7 mouse cellular contexts compared by ENCODE assay signal in the genomic region with DNA sequence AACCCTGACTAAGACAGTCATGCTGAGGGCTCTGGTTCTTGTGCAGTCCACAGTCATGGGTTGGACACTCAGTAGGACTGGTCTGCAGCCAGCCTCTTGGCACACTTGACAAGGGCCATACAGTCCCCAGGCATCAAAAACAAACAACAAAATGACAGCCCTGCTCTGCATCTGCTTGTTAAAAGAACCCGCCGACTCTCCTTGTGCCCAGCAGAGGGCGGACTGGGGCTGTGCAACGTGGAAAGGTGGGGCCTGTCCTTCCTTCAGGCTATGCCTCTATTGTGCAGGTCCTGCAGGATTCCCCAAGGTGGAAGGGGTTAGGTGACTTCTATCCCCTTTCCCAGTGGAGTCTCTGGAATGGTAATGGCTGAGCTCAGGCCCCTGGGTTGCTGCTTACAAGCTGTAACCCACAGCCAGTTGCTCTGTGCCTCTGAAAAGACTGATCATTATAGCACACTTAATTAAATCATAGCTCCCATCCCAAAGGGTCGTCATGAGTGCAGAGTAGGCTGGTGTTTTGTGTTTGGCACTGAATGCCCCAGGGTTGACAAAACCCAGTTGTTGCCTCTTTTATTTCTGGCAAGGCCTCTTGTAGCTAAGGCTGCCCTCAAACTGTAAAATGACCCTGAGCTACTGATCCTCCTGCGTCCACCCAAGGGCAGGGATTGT. TPM values are rescaled to one million over a fixed set of nuclear protein-coding genes. Genes with fewer than 3 reads are reported as not detected.
DNase-seq lines count a peak whose midpoint lies in the region; ATAC-seq lines count a peak whose summit lies in the region.
"Not testable (repeated sequence)": the region's sequence is repeated elsewhere in the genome, so short reads cannot be mapped to it uniquely, and the experiment has no call there.

No protein-coding gene starts in this region.

- H3K9ac ChIP-seq in intestine, embryonic 14.5 days (ENCODE audit: low read length) = not testable (repeated sequence)

- 21% methylated on average over 6 of the region's 6 CpGs for WGBS in intestine, embryonic 14.5 days

- H3K27ac ChIP-seq in intestine, embryonic 14.5 days (ENCODE audit: low read depth) = not testable (repeated sequence)

- peak; percentile 45 for ATAC-seq in intestine, embryonic 14.5 days (replicated peaks; ENCODE audit: low FRiP score, low TSS enrichment, low read depth)
- ATAC-seq in megakaryocyte-erythroid progenitor cell, adult 5-6 weeks (replicated peaks; ENCODE audit: low FRiP score, low TSS enrichment, poor library complexity, severe bottlenecking) = peak; percentile 63

- not testable (repeated sequence) for H3K9me3 ChIP-seq in intestine, embryonic 14.5 days (ENCODE audit: control insufficient read depth, low read length)

- DNase-seq in R1 (ENCODE audit: low read depth, low spot score) = peak; percentile 70
- DNase-seq in cerebellum, postnatal 36 days = peak; percentile 67 to 69
- peak; percentile 26 for DNase-seq in gastrocnemius, adult 18-20 months (ENCODE audit: low spot score)
- DNase-seq in intestine, embryonic 14.5 days (ENCODE audit: low spot score) = peak; percentile 72
- DNase-seq in left cerebral cortex, postnatal 10 days (ENCODE audit: extremely low spot score in 1 of 2, low spot score in 2 of 2) = peak; percentile 56 to 60
- DNase-seq in right cerebral cortex, postnatal 14 days = peak; percentile 64

- H3K36me3 ChIP-seq in intestine, embryonic 14.5 days (ENCODE audit: control insufficient read depth, insufficient read depth, low read length) = not testable (repeated sequence)

- not testable (repeated sequence) for H3K4me1 ChIP-seq in intestine, embryonic 14.5 days (replicated peaks; ENCODE audit: control insufficient read depth, insufficient read depth, low read length)

- not testable (repeated sequence) for H3K4me2 ChIP-seq in intestine, embryonic 14.5 days (ENCODE audit: low read length)

- intact Hi-C loops in left cerebral cortex, postnatal 10 days (cut with DNase I) = loop anchor here (5.0 kb wide), 1 partner anchor 248 kb away; no protein-coding TSS in a partner anchor

- H3K27me3 ChIP-seq in intestine, embryonic 14.5 days (replicated peaks; ENCODE audit: control insufficient read depth, insufficient read depth, low read length) = not testable (repeated sequence)

- H3K4me3 ChIP-seq in intestine, embryonic 14.5 days (ENCODE audit: low read depth, low read length) = not testable (repeated sequence)

RNA-seq across cellular contexts. Expression of a gene that starts 21.7 kb away (rescaled TPM):
- total RNA-seq in gastrocnemius, adult 18-20 months (2021) = 10 to 100 TPM; 47.4 to 51.5 TPM
- 102 and 107 TPM in 2 replicates for polyA plus RNA-seq in intestine, embryonic 14.5 days (2014; fragmentation: Nextera tagmentation; extraction: Ambion mirVana)
- total RNA-seq in left cerebral cortex, postnatal 10 days (2021) = 10 to 100 TPM; 39.0 to 41.6 TPM
- 30.5 and 41.7 TPM in 2 replicates for total RNA-seq in megakaryocyte-erythroid progenitor cell, adult 5-6 weeks (2014; fragmentation: Nextera tagmentation)
- total RNA-seq in megakaryocyte-erythroid progenitor cell, adult 5-6 weeks (2017) = 42.1 and 51.2 TPM in 2 replicates

RNA-seq across cellular contexts. Expression of a gene that starts 28.0 kb away (rescaled TPM):
- total RNA-seq in gastrocnemius, adult 18-20 months (2021) = not detected
- polyA plus RNA-seq in intestine, embryonic 14.5 days (2014; fragmentation: Nextera tagmentation; extraction: Ambion mirVana) = 0.11 TPM in 1 of 2 replicates, not detected in the other
- 10 to 100 TPM; 40.6 to 46.0 TPM for total RNA-seq in left cerebral cortex, postnatal 10 days (2021)
- total RNA-seq in megakaryocyte-erythroid progenitor cell, adult 5-6 weeks (2014; fragmentation: Nextera tagmentation) = not detected in 2 replicates
- not detected in 2 replicates for total RNA-seq in megakaryocyte-erythroid progenitor cell, adult 5-6 weeks (2017)

Comparison
In these comparisons a context has a peak if more than half of its experiments do, and no peak if none do; other contexts are left out.
1. RNA of a gene that starts 28.0 kb away (total RNA-seq): 40.6 to 46.0 TPM in left cerebral cortex, postnatal 10 days; not detected in gastrocnemius, adult 18-20 months and not detected in megakaryocyte-erythroid progenitor cell, adult 5-6 weeks; every median in the first group is over 10 times any median in the second.
2. Peak in every context shown above with its lines, with median percentiles within 50 percentile points of each other: DNase-seq.